Mouse (Mus musculus) liver, embryonic 14.5 days (tissue): Measurements from ENCODE around the gene Slc25a29.

Experiments
- CTCF ChIP-seq: IDR thresholded peaks from 2 replicates; pipeline ENCODE4 v1.5.1; 2016; ENCODE audit warnings: antibody characterized with exemption, low read depth, control low read depth
- EP300 ChIP-seq: IDR thresholded peaks from 2 replicates; pipeline ENCODE4 v1.6.1; 2016; ENCODE audit warnings: antibody characterized with exemption, low read depth

DNA sequence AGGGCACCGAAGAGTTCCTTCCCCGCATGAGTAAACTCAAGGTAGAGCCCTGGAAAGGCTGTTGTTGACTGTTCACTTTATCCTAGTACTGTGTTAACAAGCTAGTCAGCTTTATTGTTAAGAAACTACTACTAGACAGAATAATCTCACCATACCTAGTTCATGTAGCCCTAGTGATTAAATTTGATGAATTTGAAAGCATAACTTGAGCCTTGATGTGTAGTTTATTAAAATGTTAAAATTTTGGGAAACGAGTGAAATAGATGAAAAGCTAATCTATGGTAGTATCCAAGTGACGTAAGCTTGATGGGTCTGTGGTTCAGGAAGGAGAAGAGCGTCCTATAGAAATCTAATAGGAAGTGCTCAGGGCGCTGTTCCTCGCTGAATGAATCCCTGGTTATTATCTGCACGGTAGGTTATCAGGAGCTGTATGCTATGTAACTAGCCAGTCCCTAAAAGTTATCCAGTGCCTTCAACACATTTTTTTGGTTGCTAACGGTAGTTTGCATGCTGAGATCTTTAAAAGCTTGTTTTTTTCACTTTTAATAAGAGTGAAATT is 40.6 kb downstream of the Slc25a29 start:
- TF ChIP-seq CTCF (no peak), EP300 (no peak)
